Mouse (Mus musculus) splenic B cell, adult 2 months (primary cell): ENCODE results near the gene Mif4gd.

Experiments used
- DNase-seq: peaks from one replicate; pipeline ENCODE4 v3.0.0-alpha.2; 2011; ENCODE audit warnings: low read depth, low spot score
- H3K27me3 ChIP-seq: 2 replicates; pipeline ENCODE4 v1.6.1; 2012; ENCODE audit warnings: mild to moderate bottlenecking, low read length, moderate library complexity, mixed read lengths; ENCODE audit not compliant: control insufficient read depth, poor library complexity, insufficient read depth, severe bottlenecking
- H3K36me3 ChIP-seq: 2 replicates; pipeline ENCODE4 v1.6.1; 2012; ENCODE audit warnings: mild to moderate bottlenecking, low read length, moderate library complexity, mixed read lengths; ENCODE audit not compliant: control insufficient read depth, poor library complexity, insufficient read depth, severe bottlenecking

Gene Mif4gd

DNA sequence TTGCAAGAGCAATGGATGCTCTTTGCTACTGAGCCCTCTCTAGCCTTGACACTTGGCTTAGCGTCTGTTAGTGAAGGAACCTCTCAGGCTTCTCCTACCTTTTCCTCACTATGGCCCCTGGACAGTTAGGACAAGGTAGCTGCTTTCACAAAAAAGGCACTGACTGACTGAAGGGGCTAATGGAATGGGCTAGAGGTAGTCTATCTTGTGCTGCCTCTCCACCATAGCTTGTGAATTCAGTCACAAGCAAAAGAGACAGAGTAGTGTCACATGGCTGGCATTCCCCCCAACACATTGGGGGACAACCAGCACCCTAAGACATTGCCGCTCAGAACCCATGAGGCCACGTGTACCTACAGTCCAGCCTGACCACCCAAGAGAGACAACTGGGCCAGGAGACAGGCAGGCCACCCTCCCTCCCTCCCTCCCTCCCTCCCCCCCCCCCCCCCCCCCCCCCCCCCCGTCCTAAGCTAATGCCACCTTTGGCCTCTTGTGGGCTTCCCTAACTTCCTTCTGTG is 27.6 kb upstream of the Mif4gd start:
- H3K36me3 ChIP-seq = peaks cover 4% of the 10 kb centered on the region
- H3K27me3 ChIP-seq = peaks cover 1% of the 10 kb centered on the region; the same call in 1 of the 2 replicates
- peak; percentile 67 for DNase-seq

DNA sequence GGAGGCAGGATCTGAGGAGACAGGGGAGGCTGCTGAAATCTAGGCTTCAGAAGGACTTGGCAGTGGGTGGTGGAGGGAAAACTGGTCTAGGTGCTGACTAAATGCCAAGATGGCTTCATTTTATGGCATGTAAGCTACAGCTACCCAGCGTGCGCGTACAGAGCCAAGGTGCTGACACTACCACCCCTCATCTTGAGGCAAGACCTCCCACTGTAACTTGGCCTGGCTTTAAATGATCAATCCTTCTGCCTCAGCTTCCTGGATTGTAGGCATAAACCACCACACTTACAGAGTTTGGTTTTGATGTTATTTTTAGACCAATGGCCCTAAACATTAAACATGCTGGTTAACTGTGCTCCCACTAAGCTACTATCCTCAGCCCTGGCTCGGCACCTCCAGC is 26.8 kb upstream of the Mif4gd start:
- Histone ChIP-seq H3K36me3 (peaks cover 1% of the 10 kb centered on the region; the same call in 1 of the 2 replicates), H3K27me3 (peaks cover 1% of the 10 kb centered on the region; the same call in 1 of the 2 replicates)
- no peak for DNase-seq

DNA sequence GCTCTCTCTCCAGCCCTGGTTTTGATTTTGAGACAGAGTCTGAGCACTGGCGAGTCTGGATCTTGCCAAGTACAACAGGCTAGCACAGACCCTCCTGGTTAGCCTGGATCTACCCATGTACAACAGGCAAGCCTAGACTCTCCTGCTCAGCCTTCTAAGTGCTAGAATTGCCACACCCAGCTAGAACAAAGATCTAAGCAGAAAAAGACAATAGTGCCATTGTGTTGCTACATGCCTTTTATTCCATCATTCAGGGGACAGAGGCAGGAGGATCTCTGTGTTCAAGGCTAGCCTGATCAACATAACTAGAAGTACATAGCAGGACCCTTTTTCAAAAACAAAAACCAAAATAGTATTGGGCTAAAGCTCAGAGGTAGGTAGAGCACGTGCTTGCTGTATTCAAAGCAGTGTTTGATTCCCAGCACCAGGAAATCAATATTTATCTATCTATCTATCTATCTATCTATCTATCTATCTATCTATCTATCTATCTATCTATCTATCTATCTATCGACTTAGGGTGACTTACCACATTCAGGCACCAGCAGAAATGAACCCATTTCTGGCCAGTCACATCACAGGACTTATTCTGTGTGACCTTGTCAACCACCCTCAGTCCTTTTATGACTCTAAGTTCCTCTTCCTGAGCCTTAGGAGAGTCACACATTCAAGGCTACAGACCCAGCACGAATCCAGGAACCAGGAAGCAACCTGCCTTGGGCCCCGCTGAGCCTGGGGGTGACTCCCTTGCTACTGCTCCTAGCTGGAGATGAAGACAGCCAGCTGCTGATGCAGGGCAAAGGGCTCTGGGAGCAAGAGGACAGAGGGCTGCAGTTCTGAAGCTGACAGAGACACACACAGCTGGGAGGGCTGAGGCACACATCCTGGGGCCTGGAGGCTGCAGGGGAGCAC is 26.0 kb upstream of the Mif4gd start:
- Histone ChIP-seq H3K36me3 (peaks cover 1% of the 10 kb centered on the region; the same call in 1 of the 2 replicates), H3K27me3 (peaks cover 1% of the 10 kb centered on the region; the same call in 1 of the 2 replicates)
- DNase-seq = peak; percentile 71

DNA sequence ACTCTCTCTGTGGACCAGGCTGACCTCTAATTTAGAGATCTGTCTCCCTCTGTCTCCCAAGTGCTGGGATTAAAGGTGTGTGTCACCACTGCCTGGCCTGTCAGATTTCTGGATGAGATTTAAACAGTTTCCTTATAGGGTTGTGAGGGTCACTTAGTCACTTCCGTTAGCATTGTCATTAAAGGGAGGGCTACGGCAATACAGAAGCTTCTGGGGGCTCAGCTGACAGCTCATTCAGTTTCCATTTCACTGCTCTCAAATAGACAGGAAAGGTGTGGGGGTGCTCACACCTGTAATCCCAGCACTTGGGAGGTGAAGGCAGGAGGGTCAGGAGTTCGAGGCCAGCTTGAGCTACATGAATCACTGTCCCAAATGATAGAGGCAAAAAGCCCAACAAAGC is 24.2 kb upstream of the Mif4gd start:
- peaks cover 1% of the 10 kb centered on the region; the same call in 1 of the 2 replicates for H3K36me3 ChIP-seq
- DNase-seq = no peak

DNA sequence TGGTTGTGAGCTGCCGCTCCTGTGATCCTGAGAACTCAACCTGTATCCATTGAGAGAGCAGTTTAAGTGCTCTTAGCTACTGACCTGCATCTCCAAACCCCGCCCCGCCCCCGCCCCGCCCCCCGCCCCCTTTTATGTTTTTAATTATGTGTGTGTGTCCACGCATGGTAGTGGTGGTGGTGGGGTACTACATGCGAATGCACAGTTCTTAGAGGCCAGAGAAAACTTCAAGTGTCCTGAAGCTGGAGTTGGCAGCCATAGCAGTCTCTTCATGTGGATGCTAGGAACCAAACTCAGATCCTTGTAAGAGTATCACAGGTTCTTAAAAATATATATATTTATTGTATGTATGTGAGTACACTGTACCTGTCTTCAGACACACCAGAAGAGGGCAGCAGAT is 22.7 kb upstream of the Mif4gd start:
- Histone ChIP-seq H3K36me3 (no peaks in the 10 kb centered on the region), H3K27me3 (no peaks in the 10 kb centered on the region)
- no peak for DNase-seq

More for the DNA sequence above, 24.2 kb upstream of the Mif4gd start:
- H3K27me3 ChIP-seq = peaks cover 1% of the 10 kb centered on the region; the same call in 1 of the 2 replicates

DNA sequence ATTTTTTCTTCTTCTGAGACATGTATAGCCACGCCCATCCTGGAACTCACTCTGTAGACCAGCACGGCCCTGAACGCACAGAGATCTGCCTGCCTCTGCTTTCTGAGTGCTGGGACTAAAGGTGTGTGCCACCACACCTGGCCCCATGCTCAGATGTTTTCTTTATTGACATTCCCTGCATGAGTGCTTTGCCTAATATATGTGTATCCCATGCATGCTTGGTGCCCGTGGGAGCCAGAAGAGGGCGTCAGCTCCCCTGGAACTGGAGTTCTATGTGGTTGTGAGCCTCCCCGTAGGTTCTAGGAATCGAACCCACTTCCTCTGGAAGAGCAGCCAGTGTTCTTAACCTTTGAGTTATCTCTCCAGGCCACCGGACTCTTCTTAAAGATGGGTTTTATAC is 22.3 kb upstream of the Mif4gd start:
- DNase-seq = no peak
- no peaks in the 10 kb centered on the region for H3K27me3 ChIP-seq
- H3K36me3 ChIP-seq = no peaks in the 10 kb centered on the region

DNA sequence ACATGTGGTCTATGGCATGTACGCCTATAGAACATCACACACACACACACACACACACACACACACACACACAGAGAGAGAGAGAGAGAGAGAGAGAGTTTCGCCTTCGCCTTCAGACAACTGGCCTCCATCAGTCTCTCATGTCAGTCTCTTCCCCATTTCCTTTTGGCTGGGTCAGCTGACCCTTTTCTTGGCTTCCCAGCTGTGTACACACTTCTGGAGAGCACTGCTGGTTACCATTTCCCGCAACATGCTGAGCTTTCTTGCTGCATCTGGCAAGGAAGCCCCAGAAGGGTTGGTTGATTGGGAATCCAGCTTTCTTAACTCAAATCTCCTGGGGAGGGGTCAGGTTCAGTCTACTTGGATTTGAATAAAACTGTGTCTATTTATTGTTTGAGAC is 21.3 kb upstream of the Mif4gd start:
- Histone ChIP-seq H3K36me3 (no peaks in the 10 kb centered on the region), H3K27me3 (no peaks in the 10 kb centered on the region)
- DNase-seq = peak; percentile 32

DNA sequence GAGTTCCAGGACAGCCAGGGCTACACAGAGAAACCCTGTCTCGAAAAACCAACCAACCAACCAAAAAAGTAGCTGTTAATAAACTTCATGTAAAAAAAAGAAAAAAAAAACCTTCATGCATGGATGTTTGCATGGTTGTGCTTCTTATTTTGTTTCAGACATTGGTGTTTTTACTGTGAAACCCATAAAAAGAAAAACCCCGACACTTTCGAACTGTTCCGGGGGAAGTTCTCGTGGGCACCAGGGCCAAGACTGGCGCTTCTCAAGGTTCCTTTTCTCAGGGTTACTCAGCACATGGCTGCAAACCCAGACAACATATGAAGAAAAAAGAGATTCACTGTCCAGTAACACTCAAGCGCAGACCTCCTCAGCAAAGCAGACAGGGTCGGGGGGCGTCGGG is 20.1 kb upstream of the Mif4gd start:
- DNase-seq = peak; percentile 80
- no peaks in the 10 kb centered on the region for H3K36me3 ChIP-seq
- no peaks in the 10 kb centered on the region for H3K27me3 ChIP-seq

DNA sequence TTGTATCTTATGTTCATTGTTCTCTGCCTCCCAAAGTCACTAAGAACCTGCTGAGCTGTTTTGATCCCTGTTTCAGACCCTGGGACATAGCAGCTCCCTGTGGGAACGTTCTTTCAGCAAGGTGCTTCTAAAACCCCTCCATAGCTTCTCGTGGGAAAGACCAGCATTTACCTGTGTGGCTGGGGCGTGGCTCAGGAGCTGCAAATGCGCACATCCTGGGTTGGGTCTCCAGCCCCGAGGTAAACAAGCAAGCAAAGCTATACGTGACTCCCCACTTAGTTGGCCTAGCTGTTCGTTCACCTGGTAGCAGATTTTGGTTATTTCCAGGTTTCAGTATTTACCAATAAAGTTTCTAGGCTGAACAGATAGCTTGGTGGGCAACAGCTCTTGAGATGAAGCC is 19.5 kb upstream of the Mif4gd start:
- DNase-seq = peak; percentile 45
- Histone ChIP-seq H3K36me3 (no peaks in the 10 kb centered on the region), H3K27me3 (no peaks in the 10 kb centered on the region)

DNA sequence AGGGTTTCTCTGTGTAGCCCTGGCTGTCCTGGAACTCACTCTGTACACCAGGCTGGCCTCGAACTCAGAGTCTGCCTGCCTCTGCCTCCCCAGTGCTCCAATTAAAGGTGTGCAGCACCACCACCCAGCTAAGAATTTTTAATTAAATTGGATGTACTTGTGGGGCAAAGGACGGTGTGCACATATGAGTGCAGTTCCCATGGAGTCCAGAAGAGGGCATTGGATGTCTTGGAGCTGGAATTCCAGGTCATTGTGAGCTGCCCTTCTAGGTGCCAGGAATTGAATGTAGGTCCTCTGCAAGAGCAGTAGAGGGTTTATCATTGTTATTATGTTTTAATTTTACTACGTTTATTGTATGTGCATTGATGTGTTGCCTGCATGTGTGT is 18.7 kb upstream of the Mif4gd start:
- DNase-seq = peak; percentile 64
- Histone ChIP-seq H3K36me3 (no peaks in the 10 kb centered on the region), H3K27me3 (no peaks in the 10 kb centered on the region)

DNA sequence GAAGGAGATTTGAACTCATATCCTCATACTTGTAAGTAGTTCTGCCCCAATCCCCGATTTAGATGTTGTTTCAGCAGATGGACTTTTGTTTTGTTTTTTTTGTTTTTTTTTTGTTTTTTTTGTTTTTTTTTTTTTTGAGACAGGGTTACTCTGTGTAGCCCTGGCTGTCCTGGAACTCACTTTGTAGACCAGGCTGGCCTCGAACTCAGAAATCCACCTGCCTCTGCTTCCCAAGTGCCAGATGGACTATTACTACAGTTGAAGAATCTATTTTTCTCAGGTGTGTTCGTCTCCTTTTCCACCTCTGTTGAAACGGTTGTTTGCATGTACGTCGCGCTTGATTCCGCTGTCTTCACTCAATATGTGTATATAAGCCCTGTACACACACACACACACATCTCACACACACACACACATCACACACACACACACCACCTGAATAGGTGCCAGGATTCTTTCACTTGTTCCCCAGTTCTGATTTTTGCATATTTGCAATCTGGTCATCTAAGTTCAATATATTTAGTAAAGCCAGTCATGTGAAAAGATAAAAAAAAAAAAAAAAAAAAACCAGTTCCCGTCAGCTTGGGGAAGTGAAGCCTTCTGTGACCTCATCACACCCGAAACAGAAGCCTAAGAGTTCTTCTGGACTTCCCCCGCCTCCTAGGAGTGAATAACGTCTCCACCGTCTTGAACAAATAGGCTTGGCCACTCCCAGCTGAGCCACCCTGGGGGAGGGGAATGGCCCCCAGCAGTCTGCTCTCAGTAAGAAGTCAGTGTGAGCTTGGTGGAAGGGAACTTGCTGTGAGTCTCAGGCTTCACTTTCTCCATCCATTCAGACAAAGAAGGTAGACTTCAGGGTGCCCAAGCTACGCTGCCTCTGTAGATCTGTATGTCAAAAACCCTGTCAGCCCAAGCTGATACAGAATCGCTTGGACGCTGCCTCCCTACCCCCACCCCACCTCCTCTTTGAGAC is 18.0 kb upstream of the Mif4gd start:
- Histone ChIP-seq H3K27me3 (no peaks in the 10 kb centered on the region), H3K36me3 (no peaks in the 10 kb centered on the region)
- DNase-seq = peak; percentile 98

DNA sequence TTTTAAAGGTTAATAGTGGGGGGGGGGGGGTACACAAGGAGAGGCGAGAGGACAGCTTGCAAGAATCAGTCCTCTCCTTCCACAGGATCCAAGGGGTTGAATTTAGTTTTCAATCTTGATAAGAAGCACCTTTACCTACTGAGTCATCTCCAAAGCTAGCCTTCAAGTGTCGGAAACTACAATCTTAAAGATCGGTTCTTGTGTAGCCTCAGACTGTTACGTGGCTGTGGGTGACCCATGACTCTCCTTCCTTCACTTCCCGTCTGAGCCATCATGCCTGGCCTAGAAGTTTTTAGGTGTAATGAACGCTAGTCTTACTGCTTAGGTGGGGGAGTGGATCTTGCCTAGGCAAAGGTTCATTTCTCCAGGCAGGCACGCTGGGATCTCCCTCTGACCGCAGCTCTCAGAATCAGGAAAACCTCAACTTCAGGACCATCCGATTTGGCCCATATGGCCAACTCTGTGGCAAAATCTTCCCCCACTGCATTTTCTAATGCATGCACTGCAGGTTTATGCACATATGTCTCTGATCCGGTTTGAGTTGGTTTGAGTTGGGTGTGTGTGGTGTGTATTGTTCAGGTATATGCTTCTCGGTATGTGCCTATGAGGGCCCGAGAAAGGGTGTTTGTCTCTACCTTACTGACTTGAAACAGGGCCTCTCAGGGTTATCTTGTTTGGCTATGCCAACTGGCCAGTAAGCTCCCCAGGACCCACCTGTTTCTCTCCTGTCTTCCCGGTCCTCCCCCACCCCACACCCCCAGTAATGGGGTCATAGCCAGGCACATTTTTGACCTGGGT is 17.2 kb upstream of the Mif4gd start:
- DNase-seq = peak; percentile 38
- no peaks in the 10 kb centered on the region for H3K36me3 ChIP-seq

DNA sequence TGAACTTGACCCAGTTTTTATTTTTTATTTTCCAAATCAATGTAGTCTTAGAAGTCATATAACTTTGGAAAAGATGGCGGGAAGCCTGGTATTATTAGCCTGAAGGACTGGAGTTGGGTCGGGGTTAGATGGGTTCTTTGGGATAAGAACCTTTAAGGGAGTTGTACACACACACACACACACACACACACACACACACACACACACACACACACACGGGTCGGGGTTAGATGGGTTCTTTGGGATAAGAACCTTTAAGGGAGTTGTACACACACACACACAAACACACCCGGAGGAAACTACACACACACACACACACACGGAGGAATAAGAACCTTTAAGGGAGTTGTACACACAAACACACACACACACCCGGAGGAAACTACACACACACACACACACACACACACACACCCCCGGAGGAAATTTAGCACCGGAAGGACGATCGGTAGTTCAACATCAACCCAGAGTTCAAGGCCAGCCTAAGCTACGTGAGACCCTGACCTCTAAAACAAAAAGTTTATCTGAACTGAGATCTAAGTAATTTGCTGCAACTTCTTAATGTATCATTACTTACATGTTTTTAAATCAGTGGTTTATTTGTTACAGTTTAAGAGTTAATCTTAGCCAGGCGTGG is 15.8 kb upstream of the Mif4gd start:
- Histone ChIP-seq H3K36me3 (no peaks in the 10 kb centered on the region), H3K27me3 (no peaks in the 10 kb centered on the region)
- DNase-seq = no peak

More for the DNA sequence above, 17.2 kb upstream of the Mif4gd start:
- no peaks in the 10 kb centered on the region for H3K27me3 ChIP-seq
